Mouse (Mus musculus) cerebellum, adult 2 months (tissue): ENCODE results near the gene Sept8. TPM values are rescaled to one million over a fixed set of nuclear protein-coding genes. Genes with fewer than 3 reads are reported as not detected.

Experiments
- DNase-seq, 2 experiments: peaks; one replicate each; pipeline ENCODE4 v3.0.0; 2021
- H3K27ac ChIP-seq: fragments of 200-500 bp; 2 replicates; pipeline ENCODE4 v1.5.1; 2012; ENCODE audit warnings: low read length, control low read depth, inconsistent platforms; ENCODE audit not compliant: insufficient read depth
- H3K27me3 ChIP-seq: fragments of 200-500 bp; 2 replicates; pipeline ENCODE4 v1.6.1; 2012; ENCODE audit warnings: inconsistent platforms, mild to moderate bottlenecking, low read length, moderate library complexity; ENCODE audit not compliant: control insufficient read depth, insufficient read depth
- H3K4me1 ChIP-seq: fragments of 200-500 bp; 2 replicates; pipeline ENCODE4 v1.6.1; 2011; ENCODE audit warnings: low read length; ENCODE audit not compliant: control insufficient read depth, insufficient read depth
- H3K4me3 ChIP-seq: fragments of 200-500 bp; replicated peaks from 2 replicates; pipeline ENCODE3; 2011; ENCODE audit warnings: mild to moderate bottlenecking, low read depth, low read length, control low read depth; ENCODE audit not compliant: insufficient read depth
- CTCF ChIP-seq: fragments of 200-500 bp; IDR thresholded peaks from 2 replicates; pipeline ENCODE4 v1.5.1; 2011; ENCODE audit warnings: low read depth, mild to moderate bottlenecking, control low read depth, low read length, moderate library complexity, borderline replicate concordance; ENCODE audit not compliant: insufficient read depth
- POLR2A ChIP-seq: fragments of 200-500 bp; IDR thresholded peaks from 2 replicates; pipeline ENCODE4 v1.6.1; 2011; ENCODE audit warnings: low read length, control low read depth, borderline replicate concordance; ENCODE audit not compliant: insufficient read depth
- WGBS: fragments of 180-500 bp; shearing (Covaris S2); methylation state at CpG from one replicate; pipeline ENCODE4 v1.1.7; 2018; 5-methylcytosine and 5-hydroxymethylcytosine counted together
- polyA plus RNA-seq: library from polyadenylated mRNA; depleted of rRNA; stranded (reverse); fragments of >200 nt; gene quantifications from 2 replicates; pipeline ENCODE4 v1.2.3, GENCODE M21; 2012

Gene Sept8
- polyA plus RNA-seq, 1 experiment: 318 TPM

DNA sequence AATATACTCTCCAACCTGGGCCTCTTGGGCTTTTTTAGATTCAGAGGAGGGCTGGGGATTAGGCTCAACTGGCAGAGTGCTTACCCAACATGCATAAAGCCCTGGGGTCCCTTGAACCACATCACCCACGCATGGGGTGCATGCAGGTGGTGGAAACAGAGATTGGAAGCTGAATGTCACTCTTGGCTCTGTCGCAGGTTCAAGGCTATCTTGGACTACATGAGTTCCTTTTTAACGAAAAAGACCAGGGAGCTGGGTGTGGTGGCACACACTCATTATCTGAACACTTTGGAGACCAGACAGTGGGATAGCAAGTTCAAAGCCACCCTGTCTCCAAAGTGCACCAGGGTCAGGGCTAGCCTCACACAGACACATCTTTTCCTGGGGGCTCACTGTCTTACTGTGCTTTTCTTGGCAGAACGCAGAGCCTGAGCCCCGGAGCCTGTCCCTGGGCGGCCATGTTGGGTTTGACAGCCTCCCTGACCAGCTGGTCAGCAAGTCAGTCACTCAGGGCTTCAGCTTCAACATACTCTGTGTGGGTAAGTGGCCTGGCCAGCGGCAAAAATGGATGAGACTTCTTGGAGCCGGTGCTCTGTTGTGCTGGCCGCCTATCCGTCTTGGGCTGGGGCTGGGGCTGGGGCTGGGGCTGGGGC lies 12.6 kb downstream of the Sept8 start:
- peak in 1 of 2 experiments; percentile 36 for DNase-seq
- 71% methylated on average over 10 of the region's 10 CpGs for WGBS
- TF ChIP-seq POLR2A: no peak
- no peak for TF ChIP-seq CTCF
- H3K4me1 ChIP-seq: peaks cover 47% of the 10 kb centered on the region
- peak overlapping the region; percentile 56 for H3K27ac ChIP-seq
- H3K4me3 ChIP-seq: no peak overlapping the region
- H3K27me3 ChIP-seq: no peaks in the 10 kb centered on the region

DNA sequence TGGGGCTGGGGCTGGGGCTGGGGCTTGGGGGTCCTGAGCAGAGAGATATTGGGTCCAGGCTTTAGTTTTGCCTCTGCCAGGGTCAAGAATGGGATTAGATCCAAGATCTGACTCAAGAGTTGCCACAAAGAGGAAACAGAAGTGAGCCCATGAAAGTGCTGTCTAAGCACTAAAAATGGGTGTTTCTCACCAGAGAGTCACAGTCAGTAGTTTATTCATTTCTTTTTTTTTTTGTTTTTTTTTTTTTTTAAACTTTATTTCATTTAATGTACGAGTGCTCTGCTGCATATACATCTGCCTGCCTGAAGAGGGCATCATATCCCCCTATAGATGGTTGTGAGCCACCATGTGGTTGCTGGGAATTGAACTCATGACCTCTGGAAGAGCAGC lies 13.2 kb downstream of the Sept8 start:
- no peak for DNase-seq
- WGBS: 72% methylated on average over 1 of the region's 1 CpGs
- Histone ChIP-seq H3K4me3 (no peak overlapping the region), H3K4me1 (peaks cover 43% of the 10 kb centered on the region), H3K27me3 (no peaks in the 10 kb centered on the region), H3K27ac (no peak overlapping the region)
- TF ChIP-seq POLR2A (no peak), CTCF (no peak)

DNA sequence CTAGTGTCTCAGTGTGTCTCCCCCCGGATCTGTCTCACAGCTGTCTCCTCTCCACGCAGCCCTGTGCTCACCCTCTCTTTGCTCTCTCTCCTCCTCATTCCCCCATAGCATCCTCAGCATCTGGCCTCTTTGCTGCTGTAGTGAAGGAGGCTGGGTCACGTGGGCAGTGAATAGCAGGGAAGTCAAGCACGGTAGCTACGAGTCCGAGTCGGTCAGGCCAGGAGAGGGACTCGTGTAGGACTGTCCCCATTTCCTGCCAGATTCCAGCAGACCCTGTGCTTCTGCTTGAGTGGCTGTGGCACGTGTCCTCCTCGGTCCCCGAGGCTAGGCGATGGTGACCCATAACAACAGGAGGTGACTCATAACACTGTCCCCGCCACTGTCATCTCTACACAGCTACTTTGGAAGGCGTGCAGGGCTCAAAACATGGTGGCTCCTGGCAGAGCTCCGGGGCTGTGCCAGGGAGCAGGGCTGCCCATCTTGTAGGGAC lies 20.0 kb downstream of the Sept8 start:
- no peak for TF ChIP-seq POLR2A
- TF ChIP-seq CTCF: no peak
- peak; percentile 71 to 79 for DNase-seq

DNA sequence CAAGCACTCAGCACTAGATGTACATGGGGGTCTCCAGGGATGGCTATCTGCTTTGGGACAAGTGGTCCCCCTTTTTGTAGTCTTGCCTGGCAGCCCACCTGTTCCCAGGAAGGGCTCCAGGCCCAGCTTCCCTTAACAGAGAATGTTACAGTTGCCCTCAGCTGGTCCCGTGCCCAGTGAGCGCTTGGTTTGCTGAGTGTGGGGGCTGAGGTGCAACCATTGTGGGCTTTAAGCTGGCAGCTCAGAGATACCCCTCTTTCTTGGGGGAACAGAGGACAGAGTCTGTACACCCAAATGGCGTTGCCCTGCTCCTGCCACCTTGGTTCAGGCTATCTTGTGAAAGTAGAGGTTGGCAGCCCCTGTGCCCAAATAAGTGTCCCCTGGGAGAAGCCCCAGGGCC lies 21.3 kb downstream of the Sept8 start:
- peak in 1 of 2 experiments; percentile 24 for DNase-seq
- no peak for TF ChIP-seq POLR2A
- no peak for TF ChIP-seq CTCF
- whole genome bisulfite sequencing: 80% methylated on average over 3 of the region's 3 CpGs
- H3K27me3 ChIP-seq: no peaks in the 10 kb centered on the region
- no peak overlapping the region for H3K27ac ChIP-seq
- H3K4me3 ChIP-seq: no peak overlapping the region
- H3K4me1 ChIP-seq: peaks cover 17% of the 10 kb centered on the region

More for the DNA sequence above, 20.0 kb downstream of the Sept8 start:
- peak overlapping the region; percentile 17 for H3K27ac ChIP-seq
- H3K27me3 ChIP-seq: no peaks in the 10 kb centered on the region
- H3K4me3 ChIP-seq: no peak overlapping the region
- 3% methylated on average over 15 of the region's 15 CpGs for WGBS
- H3K4me1 ChIP-seq: peaks cover 14% of the 10 kb centered on the region

DNA sequence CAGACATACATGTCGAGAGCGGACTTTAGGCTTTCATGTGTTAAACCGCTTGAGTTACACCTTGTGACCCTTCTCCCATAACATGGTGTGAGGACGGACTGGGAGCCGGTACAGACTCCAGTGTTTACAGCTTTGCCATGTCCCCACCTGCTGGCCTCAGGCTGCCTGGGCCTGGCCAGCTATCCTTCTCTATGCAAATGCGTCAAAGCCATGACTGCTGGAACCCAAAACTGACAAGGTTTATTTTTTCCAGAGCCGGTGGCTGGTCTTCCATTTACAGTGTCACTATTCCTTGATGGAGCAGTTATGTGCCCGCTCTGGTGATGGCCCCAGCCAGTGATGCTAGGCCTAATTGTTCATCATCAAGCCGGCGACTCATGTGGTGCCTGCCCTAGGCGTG lies 22.2 kb downstream of the Sept8 start:
- peak; percentile 55 to 57 for DNase-seq
- 51% methylated on average over 11 of the region's 11 CpGs for WGBS
- H3K27me3 ChIP-seq: no peaks in the 10 kb centered on the region
- peaks cover 22% of the 10 kb centered on the region for H3K4me1 ChIP-seq
- H3K4me3 ChIP-seq: no peak overlapping the region
- TF ChIP-seq CTCF (peak; percentile 56; the same call in 1 of the 2 replicates), POLR2A (no peak)
- H3K27ac ChIP-seq: 0 out of 2 replicates have a peak overlapping the region, but pooled peaks have one; percentile 45

DNA sequence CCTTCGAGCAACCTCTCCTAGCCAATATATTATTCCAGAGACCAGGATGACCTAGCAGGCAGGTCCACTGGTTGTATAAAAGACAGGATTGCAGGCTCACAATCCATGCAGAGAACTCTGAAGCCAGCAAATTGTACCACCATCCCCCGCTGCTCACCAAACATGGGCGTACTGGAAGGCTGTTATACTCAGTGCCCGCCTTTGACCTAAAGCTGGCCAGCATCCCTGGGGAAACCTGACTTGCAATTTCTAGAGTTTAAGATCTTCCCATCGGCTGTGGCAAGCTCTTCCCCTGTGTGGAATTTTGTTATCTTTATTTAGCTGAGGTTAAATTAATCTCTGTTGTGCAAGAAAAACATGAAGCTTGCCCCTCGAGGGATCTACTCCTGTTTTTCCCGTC lies 24.0 kb downstream of the Sept8 start:
- WGBS: 61% methylated on average over 7 of the region's 7 CpGs
- TF ChIP-seq POLR2A (no peak), CTCF (no peak)
- no peak for DNase-seq
- Histone ChIP-seq H3K27me3 (no peaks in the 10 kb centered on the region), H3K4me3 (no peak overlapping the region), H3K4me1 (peaks cover 26% of the 10 kb centered on the region), H3K27ac (no peak overlapping the region)

DNA sequence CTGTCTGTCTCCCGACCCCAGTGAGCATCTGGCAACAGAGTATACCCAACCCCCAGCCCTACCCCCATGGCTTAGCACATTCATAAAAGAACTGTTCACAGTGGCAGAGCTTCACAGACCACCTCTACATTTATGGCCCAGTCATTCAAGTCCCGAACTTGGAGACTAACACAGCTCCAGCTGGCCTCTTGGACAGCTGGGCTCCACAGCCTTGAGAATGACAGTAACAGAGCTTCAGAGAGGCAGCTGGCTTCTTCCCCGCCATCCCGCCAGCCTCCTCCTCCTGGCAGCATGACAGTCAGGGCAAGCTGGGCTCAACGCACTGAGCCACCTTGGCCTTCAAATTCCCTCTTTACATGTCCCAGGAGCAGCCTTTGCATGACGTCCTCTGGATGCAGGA lies 27.2 kb downstream of the Sept8 start:
- Histone ChIP-seq H3K4me1 (peaks cover 11% of the 10 kb centered on the region), H3K27ac (no peak overlapping the region), H3K4me3 (no peak overlapping the region), H3K27me3 (no peaks in the 10 kb centered on the region)
- DNase-seq: peak; percentile 60 to 61
- no peak for TF ChIP-seq POLR2A
- WGBS: 15% methylated on average over 6 of the region's 6 CpGs

DNA sequence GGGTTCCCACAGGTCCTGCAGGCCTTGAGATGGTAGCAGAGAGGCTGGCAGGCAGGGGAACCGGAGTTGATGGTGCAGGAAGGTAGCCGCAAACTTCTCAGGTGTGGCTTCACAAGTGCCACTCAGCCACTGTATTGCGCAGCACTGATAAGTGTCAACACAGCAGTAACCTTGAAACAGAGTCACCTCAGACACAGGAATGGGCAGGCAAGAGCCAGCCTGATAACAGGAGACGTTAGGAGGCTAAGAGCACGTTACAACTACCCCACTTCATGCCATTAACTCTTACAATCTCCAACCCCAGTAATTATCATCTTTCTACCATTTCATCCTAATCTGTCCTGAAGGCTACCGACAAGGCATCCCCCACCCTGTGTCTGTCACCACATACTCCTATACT lies 28.5 kb downstream of the Sept8 start:
- Histone ChIP-seq H3K27me3 (no peaks in the 10 kb centered on the region), H3K4me1 (peaks cover 11% of the 10 kb centered on the region), H3K27ac (no peak overlapping the region), H3K4me3 (no peak overlapping the region)
- WGBS: 91% methylated on average over 6 of the region's 6 CpGs
- no peak for DNase-seq
- TF ChIP-seq POLR2A (no peak), CTCF (no peak)
